Mouse (Mus musculus) neutrophil, adult 5-6 weeks (primary cell): ENCODE measurements around the gene Tspan31. TPM values are rescaled to one million over a fixed set of nuclear protein-coding genes. Genes with fewer than 3 reads are reported as not detected.

Experiments used
- ATAC-seq: fragments of 151-379, 151-347 bp; 2 replicates; pipeline ENCODE4 v1.8.0; 2017; ENCODE audit warnings: mild to moderate bottlenecking, moderate TSS enrichment; ENCODE audit not compliant: insufficient number of reproducible peaks, poor library complexity, low FRiP score, severe bottlenecking; ENCODE audit errors: extremely low read depth
- total RNA-seq: library from RNA; stranded (forward); fragments of 200-1000 nt; gene quantifications from 2 replicates; pipeline ENCODE4 v1.2.3, GENCODE M21; 2017

Tspan31 gene
- 21.9 and 23.5 TPM in 2 replicates for total RNA-seq

GRCm38 (mm10) chr10:127070190-127071121 is at the start of gene Tspan31:
Gene Tspan31, minus strand, starts transcription at chr10:127070264.
- ATAC-seq, result peak; percentile 65

- no peak for ATAC-seq
These were observed 49.2 kb upstream of the Tspan31 start for GRCm38 (mm10) chr10:127119229-127119628.

- no peak for ATAC-seq
These were observed 48.4 kb upstream of the Tspan31 start for GRCm38 (mm10) chr10:127118470-127118869.

GRCm38 (mm10) chr10:127115068-127115467 is 45.0 kb upstream of the Tspan31 start:
- ATAC-seq, result no peak; the same call in 1 of the 2 replicates

- no peak for ATAC-seq
These were observed 44.3 kb upstream of the Tspan31 start for GRCm38 (mm10) chr10:127114408-127114807.

GRCm38 (mm10) chr10:127111001-127111887 is 41.2 kb upstream of the Tspan31 start:
- no peak for ATAC-seq

GRCm38 (mm10) chr10:127108262-127108583 is 38.2 kb upstream of the Tspan31 start:
- no peak for ATAC-seq

GRCm38 (mm10) chr10:127107563-127108261 is 37.6 kb upstream of the Tspan31 start:
- ATAC-seq, result no peak

- peak; percentile 54 for ATAC-seq
These were observed 33.6 kb upstream of the Tspan31 start for GRCm38 (mm10) chr10:127103631-127104030.

GRCm38 (mm10) chr10:127101151-127101550 is 31.1 kb upstream of the Tspan31 start:
- no peak for ATAC-seq

- no peak for ATAC-seq
These were observed 30.4 kb upstream of the Tspan31 start for GRCm38 (mm10) chr10:127100414-127100813.

- no peak for ATAC-seq
These were observed 29.8 kb upstream of the Tspan31 start for GRCm38 (mm10) chr10:127099868-127100267.

GRCm38 (mm10) chr10:127099191-127099590 is 29.1 kb upstream of the Tspan31 start:
- no peak for ATAC-seq

- no peak for ATAC-seq
These were observed 28.4 kb upstream of the Tspan31 start for GRCm38 (mm10) chr10:127098514-127098913.

GRCm38 (mm10) chr10:127094382-127094802 is 24.3 kb upstream of the Tspan31 start:
- no peak for ATAC-seq

- no peak for ATAC-seq
These were observed 22.7 kb upstream of the Tspan31 start for GRCm38 (mm10) chr10:127092742-127093141.

- ATAC-seq, result no peak
These were observed 21.7 kb upstream of the Tspan31 start for GRCm38 (mm10) chr10:127091507-127092396.
